Mouse (Mus musculus): Measurements from ENCODE around the gene Fkbp15. TPM values are rescaled to one million over a fixed set of nuclear protein-coding genes. Genes with fewer than 3 reads are reported as not detected.

Fkbp15 gene
- polyA plus RNA-seq, 1 experiment: 32.2 TPM

DNA sequence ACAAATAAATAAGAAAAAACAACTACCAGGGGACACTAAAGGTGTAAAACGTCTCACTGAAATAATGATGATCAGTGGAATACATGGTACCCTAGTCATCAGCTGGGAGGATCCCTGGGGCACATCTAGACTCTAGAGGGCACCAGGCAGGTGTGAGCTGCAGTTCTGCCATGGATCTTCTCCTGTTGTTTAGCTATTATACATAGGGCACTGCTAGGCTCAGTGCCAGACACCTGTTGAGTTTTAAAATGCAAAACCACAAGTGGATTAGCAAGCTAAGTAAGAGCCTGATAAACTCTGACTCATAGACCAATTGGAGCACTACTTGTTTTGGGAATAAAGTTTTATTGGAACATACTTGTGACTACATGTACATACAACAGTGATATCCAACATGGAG lies 42.1 kb downstream of the Fkbp15 start:
- 63% methylated on average over 1 of the region's 1 CpGs for WGBS

GRCm38 (mm10) chr4:62316456-62316855 lies 43.9 kb downstream of the Fkbp15 start:
- TF ChIP-seq POLR2A (IDR thresholded peaks at IDR 0.05; ENCODE audit: low read depth, low read length): no peak
- TF ChIP-seq CTCF (conservative IDR thresholded peaks at IDR 0.05; ENCODE audit: insufficient read depth, insufficient read length, low read depth, low read length): no peak
- no peak for DNase-seq
- H3K4me1 ChIP-seq (ENCODE audit: control insufficient read depth, insufficient read depth, low read length): no peaks in the 10 kb centered on the region
- no peak overlapping the region for H3K27ac ChIP-seq (ENCODE audit: insufficient read depth, low read depth, low read length)
- H3K27me3 ChIP-seq (replicated peaks; ENCODE audit: control insufficient read depth, insufficient read depth, low read length): no peaks in the 10 kb centered on the region
- peaks cover 12% of the 10 kb centered on the region for H3K36me3 ChIP-seq (ENCODE audit: control insufficient read depth, insufficient read depth, low read length)
- WGBS: 74% methylated on average over 2 of the region's 2 CpGs
- no peak overlapping the region for H3K4me3 ChIP-seq (ENCODE audit: insufficient read depth, low read depth, low read length)

More for the DNA sequence above, 42.1 kb downstream of the Fkbp15 start:
- TF ChIP-seq POLR2A (IDR thresholded peaks at IDR 0.05; ENCODE audit: low read depth, low read length) (no peak), CTCF (conservative IDR thresholded peaks at IDR 0.05; ENCODE audit: insufficient read depth, insufficient read length, low read depth, low read length) (no peak)
- H3K36me3 ChIP-seq (ENCODE audit: control insufficient read depth, insufficient read depth, low read length): peaks cover 14% of the 10 kb centered on the region
- no peak overlapping the region for H3K27ac ChIP-seq (ENCODE audit: insufficient read depth, low read depth, low read length)
- H3K27me3 ChIP-seq (replicated peaks; ENCODE audit: control insufficient read depth, insufficient read depth, low read length): no peaks in the 10 kb centered on the region
- H3K4me1 ChIP-seq (ENCODE audit: control insufficient read depth, insufficient read depth, low read length): no peaks in the 10 kb centered on the region
- no peak overlapping the region for H3K4me3 ChIP-seq (ENCODE audit: insufficient read depth, low read depth, low read length)
- no peak for DNase-seq

DNA sequence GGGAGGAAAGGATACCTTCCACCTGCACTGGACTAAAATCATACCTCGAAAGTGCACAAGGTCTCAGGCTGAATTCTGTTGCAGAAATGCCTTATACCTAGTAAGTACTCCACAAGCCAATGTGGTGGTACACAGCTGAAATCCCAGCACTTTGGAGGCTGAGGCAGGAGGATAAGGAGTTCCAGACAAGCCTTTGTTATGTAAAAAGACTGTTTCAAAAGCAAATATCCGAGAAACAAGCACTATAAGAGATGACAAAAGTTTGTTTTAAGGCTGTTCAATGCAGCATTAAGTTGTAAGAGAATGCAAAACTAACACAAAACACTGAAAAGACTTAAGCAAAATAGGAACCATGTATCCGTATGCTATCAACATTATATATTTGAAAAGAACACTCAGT lies 45.8 kb downstream of the Fkbp15 start:
- no peak for DNase-seq
- H3K36me3 ChIP-seq (ENCODE audit: control insufficient read depth, insufficient read depth, low read length): peaks cover 12% of the 10 kb centered on the region
- no peaks in the 10 kb centered on the region for H3K4me1 ChIP-seq (ENCODE audit: control insufficient read depth, insufficient read depth, low read length)
- H3K27ac ChIP-seq (ENCODE audit: insufficient read depth, low read depth, low read length): no peak overlapping the region
- TF ChIP-seq CTCF (conservative IDR thresholded peaks at IDR 0.05; ENCODE audit: insufficient read depth, insufficient read length, low read depth, low read length) (no peak), POLR2A (IDR thresholded peaks at IDR 0.05; ENCODE audit: low read depth, low read length) (no peak)
- WGBS: 89% methylated on average over 3 of the region's 3 CpGs
- H3K27me3 ChIP-seq (replicated peaks; ENCODE audit: control insufficient read depth, insufficient read depth, low read length): no peaks in the 10 kb centered on the region
- no peak overlapping the region for H3K4me3 ChIP-seq (ENCODE audit: insufficient read depth, low read depth, low read length)

DNA sequence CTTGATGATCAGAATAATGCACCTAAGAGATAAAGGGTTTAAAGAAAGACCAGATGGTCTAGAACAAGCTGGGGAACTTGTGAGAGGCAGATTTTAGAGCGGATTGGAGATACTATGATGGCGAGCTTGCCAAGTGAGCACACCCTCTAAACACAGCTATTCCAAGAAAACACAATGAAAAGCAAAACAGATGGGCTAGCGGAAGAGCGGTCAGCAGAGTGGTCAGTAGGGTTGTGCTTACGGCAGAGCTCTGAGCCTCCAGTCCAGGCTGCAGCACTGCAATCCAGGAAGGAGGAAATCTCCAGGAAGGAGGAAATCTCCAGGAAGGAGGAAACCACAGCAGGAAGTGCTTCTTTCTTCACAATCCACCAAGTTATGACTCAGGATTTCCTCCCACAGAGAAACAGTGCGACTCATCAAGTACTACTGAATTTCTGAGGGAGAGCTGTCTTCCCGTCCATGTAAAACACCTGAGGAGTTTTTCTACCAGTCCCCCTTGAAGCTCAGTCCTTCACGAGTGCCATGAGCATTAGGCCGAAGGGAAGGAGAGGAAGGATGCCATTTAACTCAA lies 46.6 kb downstream of the Fkbp15 start:
- TF ChIP-seq CTCF (conservative IDR thresholded peaks at IDR 0.05; ENCODE audit: insufficient read depth, insufficient read length, low read depth, low read length) (no peak), POLR2A (IDR thresholded peaks at IDR 0.05; ENCODE audit: low read depth, low read length) (no peak)
- Histone ChIP-seq H3K4me3 (ENCODE audit: insufficient read depth, low read depth, low read length) (no peak overlapping the region), H3K36me3 (ENCODE audit: control insufficient read depth, insufficient read depth, low read length) (peaks cover 12% of the 10 kb centered on the region), H3K27me3 (replicated peaks; ENCODE audit: control insufficient read depth, insufficient read depth, low read length) (no peaks in the 10 kb centered on the region), H3K27ac (ENCODE audit: insufficient read depth, low read depth, low read length) (no peak overlapping the region), H3K4me1 (ENCODE audit: control insufficient read depth, insufficient read depth, low read length) (no peaks in the 10 kb centered on the region)
- no peak for DNase-seq
- 88% methylated on average over 9 of the region's 9 CpGs for WGBS

DNA sequence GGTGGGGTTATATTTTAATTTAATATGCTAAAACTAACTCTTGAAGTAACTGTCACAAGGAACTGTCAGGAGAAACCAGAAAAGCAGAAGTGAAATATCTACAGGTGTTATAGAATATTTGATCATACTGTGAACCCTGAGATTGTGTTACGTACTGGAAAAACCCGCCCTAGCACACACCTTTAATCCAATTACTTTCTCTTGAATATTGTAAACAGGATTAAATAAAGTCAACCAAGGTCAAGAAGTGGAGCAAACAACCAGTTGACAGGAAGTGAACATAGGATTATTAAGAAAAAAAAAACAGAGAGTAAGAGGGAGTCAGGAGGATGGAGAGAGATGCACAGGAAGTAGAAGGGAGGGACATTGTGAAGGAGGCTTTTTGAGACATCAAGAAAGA lies 47.5 kb downstream of the Fkbp15 start:
- Histone ChIP-seq H3K4me1 (ENCODE audit: control insufficient read depth, insufficient read depth, low read length) (no peaks in the 10 kb centered on the region), H3K4me3 (ENCODE audit: insufficient read depth, low read depth, low read length) (no peak overlapping the region), H3K36me3 (ENCODE audit: control insufficient read depth, insufficient read depth, low read length) (peaks cover 12% of the 10 kb centered on the region), H3K27me3 (replicated peaks; ENCODE audit: control insufficient read depth, insufficient read depth, low read length) (no peaks in the 10 kb centered on the region), H3K27ac (ENCODE audit: insufficient read depth, low read depth, low read length) (no peak overlapping the region)
- TF ChIP-seq CTCF (conservative IDR thresholded peaks at IDR 0.05; ENCODE audit: insufficient read depth, insufficient read length, low read depth, low read length): no peak
- TF ChIP-seq POLR2A (IDR thresholded peaks at IDR 0.05; ENCODE audit: low read depth, low read length): no peak
- no peak for DNase-seq
- WGBS: 96% methylated on average over 2 of the region's 2 CpGs

- no peaks in the 10 kb centered on the region for H3K4me1 ChIP-seq (ENCODE audit: control insufficient read depth, insufficient read depth, low read length)
- H3K27ac ChIP-seq (ENCODE audit: insufficient read depth, low read depth, low read length): no peak overlapping the region
- TF ChIP-seq CTCF (conservative IDR thresholded peaks at IDR 0.05; ENCODE audit: insufficient read depth, insufficient read length, low read depth, low read length) (no peak), POLR2A (IDR thresholded peaks at IDR 0.05; ENCODE audit: low read depth, low read length) (no peak)
- H3K36me3 ChIP-seq (ENCODE audit: control insufficient read depth, insufficient read depth, low read length): peaks cover 13% of the 10 kb centered on the region
- DNase-seq: no peak
- H3K27me3 ChIP-seq (replicated peaks; ENCODE audit: control insufficient read depth, insufficient read depth, low read length): no peaks in the 10 kb centered on the region
- H3K4me3 ChIP-seq (ENCODE audit: insufficient read depth, low read depth, low read length): no peak overlapping the region
These were observed 51.9 kb downstream of the Fkbp15 start for GRCm38 (mm10) chr4:62308406-62308805.

DNA sequence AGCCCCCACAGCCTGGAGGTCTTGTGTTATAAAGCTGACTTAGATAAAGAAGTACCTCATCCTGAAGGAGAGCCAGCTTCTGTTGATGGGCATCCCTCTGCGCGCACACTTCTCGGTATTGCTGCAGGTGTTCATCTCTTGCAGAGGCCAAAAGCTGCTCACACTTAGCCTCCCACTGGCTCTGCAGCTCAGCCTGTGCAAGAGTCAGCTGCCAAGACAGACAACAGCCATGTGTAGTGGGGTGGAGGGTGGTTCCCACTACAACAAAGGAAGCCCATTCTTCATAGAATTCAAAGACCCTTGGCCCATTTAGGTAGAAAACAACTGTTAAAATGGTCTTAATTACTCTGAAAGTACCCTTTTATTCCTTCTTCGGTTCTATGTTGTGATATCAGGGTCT lies 53.5 kb downstream of the Fkbp15 start:
- peaks cover 10% of the 10 kb centered on the region; the same call in 1 of the 2 replicates for H3K36me3 ChIP-seq (ENCODE audit: control insufficient read depth, insufficient read depth, low read length)
- DNase-seq: no peak
- no peaks in the 10 kb centered on the region for H3K27me3 ChIP-seq (replicated peaks; ENCODE audit: control insufficient read depth, insufficient read depth, low read length)
- WGBS: 96% methylated on average over 4 of the region's 4 CpGs
- no peak for TF ChIP-seq CTCF (conservative IDR thresholded peaks at IDR 0.05; ENCODE audit: insufficient read depth, insufficient read length, low read depth, low read length)
- no peak for TF ChIP-seq POLR2A (IDR thresholded peaks at IDR 0.05; ENCODE audit: low read depth, low read length)
- H3K27ac ChIP-seq (ENCODE audit: insufficient read depth, low read depth, low read length): no peak overlapping the region
- H3K4me3 ChIP-seq (ENCODE audit: insufficient read depth, low read depth, low read length): no peak overlapping the region
- no peaks in the 10 kb centered on the region for H3K4me1 ChIP-seq (ENCODE audit: control insufficient read depth, insufficient read depth, low read length)

All from kidney, adult 2 months (tissue).